In the genomic region with DNA sequence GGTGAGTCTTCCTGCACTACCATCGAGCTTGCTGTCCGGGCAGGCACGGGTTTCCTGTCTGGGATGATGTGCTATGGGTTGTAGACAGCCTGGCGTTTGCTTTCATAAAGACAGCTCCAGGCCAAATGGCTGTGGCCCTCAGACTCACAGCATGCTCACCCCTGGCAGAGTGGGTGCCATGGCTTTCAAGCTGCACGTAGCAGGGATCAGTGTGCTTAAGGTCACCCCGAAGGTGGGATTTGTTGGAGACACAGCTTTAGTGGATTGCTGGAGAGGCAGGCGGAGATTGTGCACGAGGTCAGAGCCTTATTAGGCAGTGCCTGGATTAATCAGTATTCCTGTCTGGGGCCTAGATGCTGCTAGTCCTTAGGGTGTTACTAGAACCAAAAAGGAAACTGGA, we compare ENCODE assay signal across 17 mouse cellular contexts. TPM values are rescaled to one million over a fixed set of nuclear protein-coding genes. Genes with fewer than 3 reads are reported as not detected.
DNase-seq lines count a peak whose midpoint lies in the region; ATAC-seq lines count a peak whose summit lies in the region.
"Had no signal": no experiment of that assay in that cellular context is flagged by ENCODE, and none has a peak within 500 bp of the region (broad histone marks: within the 10 kb centered on the region; RNA-seq: fewer than 3 reads in every experiment).

No protein-coding gene starts in this region.

- no peak for DNase-seq in hindbrain, embryonic 14.5 days (ENCODE audit: low spot score)
- no peak for DNase-seq in neural tube, embryonic 11.5 days (ENCODE audit: low spot score)
- DNase-seq in adipocyte (ENCODE audit: low spot score), result no peak
- DNase-seq in cerebellum, adult 11-12 months, result no peak
- DNase-seq: cerebellum, postnatal 36 days; kidney, adult 2 months; spleen, adult 18-20 months; thymus, adult 2 months had no signal

- peaks cover 18% of the 10 kb centered on the region for H3K4me1 ChIP-seq in hindbrain, embryonic 14.5 days (replicated peaks; ENCODE audit: control insufficient read depth, insufficient read depth, low read length)
- H3K4me1 ChIP-seq in hindbrain, embryonic 12.5 days, result peaks cover 17% of the 10 kb centered on the region
- no peaks in the 10 kb centered on the region; the same call in 1 of the 2 replicates for H3K4me1 ChIP-seq in neural tube, embryonic 11.5 days (ENCODE audit: control insufficient read depth, insufficient read depth, low read length)
- peaks cover 20% of the 10 kb centered on the region for H3K4me1 ChIP-seq in neural tube, embryonic 15.5 days
- peaks cover 22% of the 10 kb centered on the region for H3K4me1 ChIP-seq in forebrain, embryonic 16.5 days (replicated peaks; ENCODE audit: control insufficient read depth, insufficient read depth, low read length)
- H3K4me1 ChIP-seq in stomach, embryonic 16.5 days (ENCODE audit: control insufficient read depth, insufficient read depth, low read length), result peaks cover 14% of the 10 kb centered on the region

- 85% methylated on average over 8 of the region's 8 CpGs for WGBS in hindbrain, embryonic 14.5 days
- 82% methylated on average over 8 of the region's 8 CpGs for WGBS in hindbrain, embryonic 12.5 days
- 87% methylated on average over 8 of the region's 8 CpGs for WGBS in neural tube, embryonic 11.5 days
- 89% methylated on average over 8 of the region's 8 CpGs for WGBS in neural tube, embryonic 15.5 days
- 77% methylated on average over 8 of the region's 8 CpGs for WGBS in forebrain, embryonic 16.5 days
- 77% methylated on average over 8 of the region's 8 CpGs for WGBS in stomach, embryonic 16.5 days

- H3K9me3 ChIP-seq in hindbrain, embryonic 14.5 days (ENCODE audit: control insufficient read depth, low read length), result no peaks in the 10 kb centered on the region
- no peaks in the 10 kb centered on the region; the same call in 1 of the 2 replicates for H3K9me3 ChIP-seq in hindbrain, embryonic 12.5 days (replicated peaks)
- H3K9me3 ChIP-seq in neural tube, embryonic 11.5 days (ENCODE audit: control insufficient read depth, low read length), result no peaks in the 10 kb centered on the region
- no peaks in the 10 kb centered on the region for H3K9me3 ChIP-seq in neural tube, embryonic 15.5 days (replicated peaks)
- H3K9me3 ChIP-seq in forebrain, embryonic 16.5 days (ENCODE audit: control insufficient read depth, low read length), result no peaks in the 10 kb centered on the region
- no peaks in the 10 kb centered on the region for H3K9me3 ChIP-seq in stomach, embryonic 16.5 days (replicated peaks; ENCODE audit: control insufficient read depth, low read length)

- H3K27me3 ChIP-seq in hindbrain, embryonic 14.5 days (ENCODE audit: control insufficient read depth, insufficient read depth, low read length), result no peaks in the 10 kb centered on the region
- H3K27me3 ChIP-seq in hindbrain, embryonic 12.5 days, result no peaks in the 10 kb centered on the region; the same call in 1 of the 2 replicates
- H3K27me3 ChIP-seq in neural tube, embryonic 11.5 days (ENCODE audit: control insufficient read depth, insufficient read depth, low read length), result no peaks in the 10 kb centered on the region
- no peaks in the 10 kb centered on the region for H3K27me3 ChIP-seq in neural tube, embryonic 15.5 days (replicated peaks)
- no peaks in the 10 kb centered on the region for H3K27me3 ChIP-seq in forebrain, embryonic 16.5 days (replicated peaks; ENCODE audit: control insufficient read depth, insufficient read depth, low read length)
- H3K27me3 ChIP-seq in stomach, embryonic 16.5 days (ENCODE audit: control insufficient read depth, insufficient read depth, low read length), result no peaks in the 10 kb centered on the region
- H3K27me3 ChIP-seq: CH12.LX, Patski had no signal

- H3K4me3 ChIP-seq in hindbrain, embryonic 14.5 days (replicated peaks; ENCODE audit: low read length), result no peak overlapping the region
- H3K4me3 ChIP-seq in hindbrain, embryonic 12.5 days, result no peak overlapping the region
- H3K4me3 ChIP-seq in neural tube, embryonic 11.5 days (ENCODE audit: low read depth, low read length), result no peak overlapping the region
- H3K4me3 ChIP-seq in neural tube, embryonic 15.5 days (replicated peaks), result no peak overlapping the region
- H3K4me3 ChIP-seq in forebrain, embryonic 16.5 days (replicated peaks; ENCODE audit: low read length), result no peak overlapping the region
- no peak overlapping the region for H3K4me3 ChIP-seq in stomach, embryonic 16.5 days (replicated peaks; ENCODE audit: low read length)

- H3K36me3 ChIP-seq in hindbrain, embryonic 14.5 days (replicated peaks; ENCODE audit: control insufficient read depth, insufficient read depth), result peaks cover 47% of the 10 kb centered on the region
- peaks cover 46% of the 10 kb centered on the region for H3K36me3 ChIP-seq in hindbrain, embryonic 12.5 days
- H3K36me3 ChIP-seq in neural tube, embryonic 11.5 days (ENCODE audit: control insufficient read depth, insufficient read depth, low read length), result peaks cover 2% of the 10 kb centered on the region; the same call in 1 of the 2 replicates
- peaks cover 48% of the 10 kb centered on the region for H3K36me3 ChIP-seq in neural tube, embryonic 15.5 days
- 0 out of 2 replicates have a peak, but pooled peaks cover 2% of the 10 kb centered on the region for H3K36me3 ChIP-seq in forebrain, embryonic 16.5 days (ENCODE audit: control insufficient read depth, insufficient read depth)
- peaks cover 11% of the 10 kb centered on the region for H3K36me3 ChIP-seq in stomach, embryonic 16.5 days (ENCODE audit: control insufficient read depth, insufficient read depth, low read length)

- H3K27ac ChIP-seq in hindbrain, embryonic 14.5 days, result 0 out of 2 replicates have a peak overlapping the region, but pooled peaks have one; percentile 20
- H3K27ac ChIP-seq in hindbrain, embryonic 12.5 days, result no peak overlapping the region
- no peak overlapping the region for H3K27ac ChIP-seq in neural tube, embryonic 11.5 days (ENCODE audit: low read depth, low read length)
- H3K27ac ChIP-seq in neural tube, embryonic 15.5 days (replicated peaks), result no peak overlapping the region
- peak overlapping the region; percentile 84 for H3K27ac ChIP-seq in forebrain, embryonic 16.5 days (ENCODE audit: low read length)
- H3K27ac ChIP-seq in stomach, embryonic 16.5 days (ENCODE audit: low read length), result peak overlapping the region; percentile 83

- no peak for ATAC-seq in hindbrain, embryonic 14.5 days (ENCODE audit: low FRiP score)
- ATAC-seq in hindbrain, embryonic 12.5 days (ENCODE audit: low FRiP score), result no peak
- no peak for ATAC-seq in neural tube, embryonic 11.5 days (ENCODE audit: insufficient read depth, low FRiP score, low TSS enrichment)
- ATAC-seq in neural tube, embryonic 15.5 days (ENCODE audit: low FRiP score), result no peak
- ATAC-seq in forebrain, embryonic 16.5 days, result no peak
- ATAC-seq in stomach, embryonic 16.5 days (ENCODE audit: insufficient read depth, low FRiP score), result no peak

- no peak overlapping the region for H3K9ac ChIP-seq in hindbrain, embryonic 14.5 days
- H3K9ac ChIP-seq in hindbrain, embryonic 12.5 days, result no peak overlapping the region
- H3K9ac ChIP-seq in neural tube, embryonic 11.5 days (ENCODE audit: low read length), result 0 out of 2 replicates have a peak overlapping the region, but pooled peaks have one; percentile 7
- H3K9ac ChIP-seq in neural tube, embryonic 15.5 days (replicated peaks), result no peak overlapping the region
- H3K9ac ChIP-seq in forebrain, embryonic 16.5 days (replicated peaks; ENCODE audit: low read depth, low read length), result no peak overlapping the region
- no peak overlapping the region for H3K9ac ChIP-seq in stomach, embryonic 16.5 days (ENCODE audit: low read length)

- no peak overlapping the region for H3K4me2 ChIP-seq in hindbrain, embryonic 14.5 days (replicated peaks)
- H3K4me2 ChIP-seq in hindbrain, embryonic 12.5 days (replicated peaks), result no peak overlapping the region
- H3K4me2 ChIP-seq in neural tube, embryonic 11.5 days (ENCODE audit: low read depth), result no peak overlapping the region
- H3K4me2 ChIP-seq in neural tube, embryonic 15.5 days, result no peak overlapping the region
- H3K4me2 ChIP-seq in forebrain, embryonic 16.5 days (ENCODE audit: low read length), result no peak overlapping the region
- H3K4me2 ChIP-seq in stomach, embryonic 16.5 days (ENCODE audit: low read depth, low read length), result no peak overlapping the region
- H3K4me2 ChIP-seq: liver, embryonic 11.5 days had no signal

RNA-seq across cellular contexts. Expression of gene Ift122, which starts 37.3 kb away (rescaled TPM):
- polyA plus RNA-seq in hindbrain, embryonic 14.5 days (2014; fragmentation: Nextera tagmentation; extraction: Ambion mirVana), result 26.2 and 28.5 TPM in 2 replicates
- 28.4 and 31.5 TPM in 2 replicates for polyA plus RNA-seq in hindbrain, embryonic 12.5 days (2016; fragmentation: Nextera tagmentation; extraction: Ambion mirVana)
- 24.4 and 31.6 TPM in 2 replicates for polyA plus RNA-seq in neural tube, embryonic 11.5 days (2014; fragmentation: Nextera tagmentation; extraction: Ambion mirVana)
- polyA plus RNA-seq in neural tube, embryonic 15.5 days (2015; fragmentation: Nextera tagmentation; extraction: Ambion mirVana), result 28.2 and 30.1 TPM in 2 replicates
- polyA plus RNA-seq in forebrain, embryonic 16.5 days (2015; fragmentation: Nextera tagmentation; extraction: Ambion mirVana), result 30.8 and 32.7 TPM in 2 replicates
- 21.0 and 21.1 TPM in 2 replicates for polyA plus RNA-seq in stomach, embryonic 16.5 days (2015; fragmentation: Nextera tagmentation; extraction: Ambion mirVana)

RNA-seq across cellular contexts. Expression of gene Mbd4, which starts 37.4 kb away (rescaled TPM):
- 7.1 and 8.4 TPM in 2 replicates for polyA plus RNA-seq in hindbrain, embryonic 14.5 days (2014; fragmentation: Nextera tagmentation; extraction: Ambion mirVana)
- 19.8 and 22.4 TPM in 2 replicates for polyA plus RNA-seq in hindbrain, embryonic 12.5 days (2016; fragmentation: Nextera tagmentation; extraction: Ambion mirVana)
- polyA plus RNA-seq in neural tube, embryonic 11.5 days (2014; fragmentation: Nextera tagmentation; extraction: Ambion mirVana), result 19.7 and 20.8 TPM in 2 replicates
- polyA plus RNA-seq in neural tube, embryonic 15.5 days (2015; fragmentation: Nextera tagmentation; extraction: Ambion mirVana), result 10.4 and 14.5 TPM in 2 replicates
- polyA plus RNA-seq in forebrain, embryonic 16.5 days (2015; fragmentation: Nextera tagmentation; extraction: Ambion mirVana), result 14.4 and 16.9 TPM in 2 replicates
- 14.9 and 15.0 TPM in 2 replicates for polyA plus RNA-seq in stomach, embryonic 16.5 days (2015; fragmentation: Nextera tagmentation; extraction: Ambion mirVana)

RNA-seq across cellular contexts. Expression of gene Rho, which starts 40.9 kb away (rescaled TPM):
- 0.08 and 0.53 TPM in 2 replicates for polyA plus RNA-seq in hindbrain, embryonic 14.5 days (2014; fragmentation: Nextera tagmentation; extraction: Ambion mirVana)
- 0.16 and 0.19 TPM in 2 replicates for polyA plus RNA-seq in hindbrain, embryonic 12.5 days (2016; fragmentation: Nextera tagmentation; extraction: Ambion mirVana)
- polyA plus RNA-seq in neural tube, embryonic 11.5 days (2014; fragmentation: Nextera tagmentation; extraction: Ambion mirVana), result not detected in 2 replicates
- 2.0 and 2.1 TPM in 2 replicates for polyA plus RNA-seq in neural tube, embryonic 15.5 days (2015; fragmentation: Nextera tagmentation; extraction: Ambion mirVana)
- 0.15 TPM in 1 of 2 replicates, not detected in the other for polyA plus RNA-seq in forebrain, embryonic 16.5 days (2015; fragmentation: Nextera tagmentation; extraction: Ambion mirVana)
- polyA plus RNA-seq in stomach, embryonic 16.5 days (2015; fragmentation: Nextera tagmentation; extraction: Ambion mirVana), result 0.09 TPM in 2 replicates
- polyA plus RNA-seq: heart, embryonic 14.5 days; liver, embryonic 11.5 days had no signal

RNA-seq across cellular contexts. Expression of gene Efcab12, which starts 52.4 kb away (rescaled TPM):
- polyA plus RNA-seq in hindbrain, embryonic 14.5 days (2014; fragmentation: Nextera tagmentation; extraction: Ambion mirVana), result 2.1 and 3.1 TPM in 2 replicates
- 2.3 TPM in 2 replicates for polyA plus RNA-seq in hindbrain, embryonic 12.5 days (2016; fragmentation: Nextera tagmentation; extraction: Ambion mirVana)
- 0.80 and 1.4 TPM in 2 replicates for polyA plus RNA-seq in neural tube, embryonic 11.5 days (2014; fragmentation: Nextera tagmentation; extraction: Ambion mirVana)
- 2.7 and 3.0 TPM in 2 replicates for polyA plus RNA-seq in neural tube, embryonic 15.5 days (2015; fragmentation: Nextera tagmentation; extraction: Ambion mirVana)
- 1.4 and 1.8 TPM in 2 replicates for polyA plus RNA-seq in forebrain, embryonic 16.5 days (2015; fragmentation: Nextera tagmentation; extraction: Ambion mirVana)
- 0.60 and 0.65 TPM in 2 replicates for polyA plus RNA-seq in stomach, embryonic 16.5 days (2015; fragmentation: Nextera tagmentation; extraction: Ambion mirVana)

RNA-seq across cellular contexts. Expression of gene H1foo, which starts 54.1 kb away (rescaled TPM):
- polyA plus RNA-seq in hindbrain, embryonic 14.5 days (2014; fragmentation: Nextera tagmentation; extraction: Ambion mirVana), result not detected in 2 replicates
- polyA plus RNA-seq in hindbrain, embryonic 12.5 days (2016; fragmentation: Nextera tagmentation; extraction: Ambion mirVana), result not detected in 2 replicates
- not detected in 2 replicates for polyA plus RNA-seq in neural tube, embryonic 11.5 days (2014; fragmentation: Nextera tagmentation; extraction: Ambion mirVana)
- not detected in 2 replicates for polyA plus RNA-seq in neural tube, embryonic 15.5 days (2015; fragmentation: Nextera tagmentation; extraction: Ambion mirVana)
- not detected in 2 replicates for polyA plus RNA-seq in forebrain, embryonic 16.5 days (2015; fragmentation: Nextera tagmentation; extraction: Ambion mirVana)
- polyA plus RNA-seq in stomach, embryonic 16.5 days (2015; fragmentation: Nextera tagmentation; extraction: Ambion mirVana), result not detected in 2 replicates
- polyA plus RNA-seq: embryonic facial prominence, embryonic 14.5 days; heart, embryonic 14.5 days; kidney, adult 2 months; liver, embryonic 11.5 days; Patski had no signal

Comparison
In these comparisons a context has a peak if more than half of its experiments do, and no peak if none do; other contexts are left out.
1. H3K27ac ChIP-seq: peak in hindbrain, embryonic 14.5 days (single experiment), forebrain, embryonic 16.5 days (single experiment) and stomach, embryonic 16.5 days (single experiment); none in hindbrain, embryonic 12.5 days (single experiment), neural tube, embryonic 11.5 days (single experiment) and neural tube, embryonic 15.5 days (single experiment).